Mouse (Mus musculus) cortical plate, adult 2 months (tissue): ENCODE results near the gene Krt83. TPM values are rescaled to one million over a fixed set of nuclear protein-coding genes. Genes with fewer than 3 reads are reported as not detected.

ENCODE experiments used
- H3K27ac ChIP-seq: fragments of 200-500 bp; 2 replicates; pipeline ENCODE4 v1.5.1; 2012; ENCODE audit warnings: low read length, control low read depth, inconsistent platforms; ENCODE audit not compliant: insufficient read depth
- H3K4me1 ChIP-seq: fragments of 200-500 bp; 2 replicates; pipeline ENCODE4 v1.6.1; 2011; ENCODE audit warnings: low read length; ENCODE audit not compliant: control insufficient read depth, insufficient read depth
- H3K4me3 ChIP-seq: fragments of 200-500 bp; 2 replicates; pipeline ENCODE4 v1.5.1; 2011; ENCODE audit warnings: mild to moderate bottlenecking, low read length, control low read depth; ENCODE audit not compliant: insufficient read depth
- CTCF ChIP-seq: fragments of 200-500 bp; IDR thresholded peaks from 2 replicates; pipeline ENCODE4 v1.5.1; 2011; ENCODE audit warnings: mild to moderate bottlenecking, control low read depth, low read length; ENCODE audit not compliant: insufficient read depth; ENCODE audit errors: extremely low read depth
- POLR2A ChIP-seq: fragments of 200-500 bp; IDR thresholded peaks from 2 replicates; pipeline ENCODE4 v1.6.1; 2011; ENCODE audit warnings: mild to moderate bottlenecking, low read length, control low read depth; ENCODE audit not compliant: insufficient read depth; ENCODE audit errors: extremely low read depth
- polyA plus RNA-seq: library from polyadenylated mRNA; depleted of rRNA; stranded (reverse); fragments of >200 nt; gene quantifications from 2 replicates; pipeline ENCODE4 v1.2.3, GENCODE M21; 2012

The Krt83 gene
- polyA plus RNA-seq, 1 experiment, result not detected

GRCm38 (mm10) chr15:101506896-101507758, 15.8 kb upstream of the Krt83 start:
- no peak for TF ChIP-seq CTCF
- no peak for TF ChIP-seq POLR2A
- Histone ChIP-seq H3K4me3 (no peak overlapping the region), H3K4me1 (no peaks in the 10 kb centered on the region), H3K27ac (no peak overlapping the region)

- H3K27ac ChIP-seq, result no peak overlapping the region
- H3K4me1 ChIP-seq, result no peaks in the 10 kb centered on the region
- TF ChIP-seq CTCF (peak; percentile 48), POLR2A (no peak)
- no peak overlapping the region for H3K4me3 ChIP-seq
Observed at GRCm38 (mm10) chr15:101497181-101497580, 5.9 kb upstream of the Krt83 start.

GRCm38 (mm10) chr15:101495266-101495665, 4.0 kb upstream of the Krt83 start:
- Histone ChIP-seq H3K27ac (no peak overlapping the region), H3K4me3 (no peak overlapping the region), H3K4me1 (no peaks in the 10 kb centered on the region)
- no peak for TF ChIP-seq POLR2A
- no peak for TF ChIP-seq CTCF

- Histone ChIP-seq H3K27ac (no peak overlapping the region), H3K4me1 (no peaks in the 10 kb centered on the region), H3K4me3 (no peak overlapping the region)
- no peak for TF ChIP-seq POLR2A
- no peak for TF ChIP-seq CTCF
Observed at GRCm38 (mm10) chr15:101494203-101494602, 2.9 kb upstream of the Krt83 start.

- no peak overlapping the region for H3K4me3 ChIP-seq
- H3K27ac ChIP-seq, result no peak overlapping the region
- no peaks in the 10 kb centered on the region for H3K4me1 ChIP-seq
- no peak for TF ChIP-seq CTCF
- TF ChIP-seq POLR2A, result no peak
Observed at GRCm38 (mm10) chr15:101493713-101494112, 2.4 kb upstream of the Krt83 start.

- TF ChIP-seq POLR2A (no peak), CTCF (no peak)
- Histone ChIP-seq H3K27ac (no peak overlapping the region), H3K4me1 (no peaks in the 10 kb centered on the region), H3K4me3 (no peak overlapping the region)
Observed at GRCm38 (mm10) chr15:101492718-101493117, 1.4 kb upstream of the Krt83 start.

- Histone ChIP-seq H3K4me1 (no peaks in the 10 kb centered on the region; the same call in 1 of the 2 replicates), H3K4me3 (no peak overlapping the region), H3K27ac (no peak overlapping the region)
- TF ChIP-seq POLR2A, result no peak
- TF ChIP-seq CTCF, result no peak
Observed at GRCm38 (mm10) chr15:101485911-101486635, 5.2 kb downstream of the Krt83 start.

- no peak overlapping the region for H3K27ac ChIP-seq
- no peaks in the 10 kb centered on the region; the same call in 1 of the 2 replicates for H3K4me1 ChIP-seq
- no peak overlapping the region for H3K4me3 ChIP-seq
- TF ChIP-seq CTCF (no peak), POLR2A (no peak)
Observed at GRCm38 (mm10) chr15:101484939-101485338, 6.4 kb downstream of the Krt83 start.

- TF ChIP-seq POLR2A (no peak), CTCF (no peak)
Observed at GRCm38 (mm10) chr15:101483646-101484045, 7.7 kb downstream of the Krt83 start.

GRCm38 (mm10) chr15:101482056-101482455, 9.3 kb downstream of the Krt83 start:
- TF ChIP-seq CTCF (no peak), POLR2A (no peak)
- Histone ChIP-seq H3K4me1 (no peaks in the 10 kb centered on the region; the same call in 1 of the 2 replicates), H3K27ac (no peak overlapping the region)

More at GRCm38 (mm10) chr15:101483646-101484045, 7.7 kb downstream of the Krt83 start:
- Histone ChIP-seq H3K27ac (no peak overlapping the region), H3K4me3 (no peak overlapping the region), H3K4me1 (no peaks in the 10 kb centered on the region; the same call in 1 of the 2 replicates)

More at GRCm38 (mm10) chr15:101482056-101482455, 9.3 kb downstream of the Krt83 start:
- H3K4me3 ChIP-seq, result no peak overlapping the region
